Mouse (Mus musculus) myocyte (in vitro differentiated cells): ENCODE measurements around the gene Gcsam.

ENCODE experiments used
- CEBPB ChIP-seq: IDR thresholded peaks from 2 replicates; pipeline ENCODE4 v1.6.1; 2011; ENCODE audit warnings: mild to moderate bottlenecking, moderate library complexity; ENCODE audit not compliant: poor library complexity, insufficient read depth, severe bottlenecking
- E2F4 ChIP-seq: IDR thresholded peaks from one replicate; pipeline ENCODE4 v1.6.1; 2011; ENCODE audit warnings: mild to moderate bottlenecking, control low read depth, moderate library complexity; ENCODE audit not compliant: insufficient read depth
- MAX ChIP-seq: IDR thresholded peaks from one replicate; pipeline ENCODE4 v1.6.1; 2011; ENCODE audit warnings: low read depth, mild to moderate bottlenecking, control low read depth
- MYOD1 ChIP-seq, 3 experiments: IDR thresholded peaks; one replicate each; pipeline ENCODE4 v1.6.1; 2011; ENCODE audit warnings: control low read depth in 2 of 3, low read depth in 2 of 3, mild to moderate bottlenecking in 2 of 3, moderate library complexity in 1 of 3; ENCODE audit not compliant: insufficient read length in 2 of 3, control insufficient read depth in 1 of 3
- MYOG ChIP-seq, 3 experiments: IDR thresholded peaks; one replicate each; pipeline ENCODE4 v1.6.1; 2011; ENCODE audit warnings: control low read depth in 2 of 3, low read depth in 2 of 3, mild to moderate bottlenecking in 2 of 3; ENCODE audit not compliant: insufficient read length in 2 of 3, control insufficient read depth in 1 of 3, insufficient read depth in 1 of 3
- POLR2A ChIP-seq: IDR thresholded peaks from one replicate; pipeline ENCODE4 v1.6.1; 2011; ENCODE audit warnings: low read depth, mild to moderate bottlenecking, control low read depth, moderate library complexity; ENCODE audit not compliant: insufficient read length
- POLR2AphosphoS2 ChIP-seq: IDR thresholded peaks from one replicate; pipeline ENCODE4 v1.6.1; 2011; ENCODE audit warnings: low read depth, control low read depth; ENCODE audit not compliant: insufficient read length
- REST ChIP-seq: IDR thresholded peaks from one replicate; pipeline ENCODE4 v1.6.1; 2011; ENCODE audit warnings: mild to moderate bottlenecking, control low read depth, moderate library complexity; ENCODE audit not compliant: insufficient read depth, insufficient read length
- SRF ChIP-seq: IDR thresholded peaks from one replicate; pipeline ENCODE4 v1.6.1; 2011; ENCODE audit warnings: low read depth; ENCODE audit not compliant: control insufficient read depth, insufficient read length
- TCF12 ChIP-seq: IDR thresholded peaks from one replicate; pipeline ENCODE4 v1.6.1; 2011; ENCODE audit warnings: mild to moderate bottlenecking, control low read depth; ENCODE audit not compliant: poor library complexity, insufficient read depth, severe bottlenecking
- TCF3 ChIP-seq: IDR thresholded peaks from one replicate; pipeline ENCODE4 v1.6.1; 2011; ENCODE audit warnings: low read depth, control low read depth; ENCODE audit not compliant: insufficient read length
- USF1 ChIP-seq: IDR thresholded peaks from one replicate; pipeline ENCODE4 v1.6.1; 2011; ENCODE audit warnings: low read depth, mild to moderate bottlenecking, control low read depth, moderate library complexity

GRCm38 (mm10) chr16:45659596-45659995 is 49.4 kb downstream of the Gcsam start:
- TF ChIP-seq POLR2A (no peak), POLR2AphosphoS2 (no peak), MAX (no peak), TCF12 (no peak), SRF (no peak), MYOG (IDR thresholded peaks at IDR 0.05; ENCODE audit: control insufficient read depth in 1 of 3, insufficient read depth in 1 of 3, insufficient read length in 2 of 3, low read depth in 2 of 3) (no peak), USF1 (no peak), E2F4 (no peak), TCF3 (no peak), MYOD1 (IDR thresholded peaks at IDR 0.05; ENCODE audit: control insufficient read depth in 1 of 3, insufficient read length in 2 of 3, low read depth in 2 of 3) (no peak), REST (no peak), CEBPB (no peak)
